Mouse (Mus musculus) kidney, adult 2 months (tissue): ENCODE data around the gene Scnn1a. TPM values are rescaled to one million over a fixed set of nuclear protein-coding genes. Genes with fewer than 3 reads are reported as not detected.
"Not testable (repeated sequence)": the region's sequence is repeated elsewhere in the genome, so short reads cannot be mapped to it uniquely, and the experiment has no call there.

Experiments used
- DNase-seq: peaks from one replicate; pipeline ENCODE4 v3.0.0; 2021
- H3K27ac ChIP-seq: fragments of 200-500 bp; 2 replicates; pipeline ENCODE4 v1.5.1; 2012; ENCODE audit warnings: low read depth, low read length, control low read depth, inconsistent platforms; ENCODE audit not compliant: insufficient read depth
- H3K27me3 ChIP-seq: fragments of 200-500 bp; replicated peaks from 2 replicates; pipeline ENCODE4 v1.6.1; 2012; ENCODE audit warnings: mild to moderate bottlenecking, moderate library complexity, low read length, inconsistent platforms; ENCODE audit not compliant: control insufficient read depth, insufficient read depth
- H3K36me3 ChIP-seq: fragments of 200-500 bp; 2 replicates; pipeline ENCODE4 v1.6.1; 2012; ENCODE audit warnings: mild to moderate bottlenecking, moderate library complexity, low read length, inconsistent platforms; ENCODE audit not compliant: control insufficient read depth, insufficient read depth
- H3K4me1 ChIP-seq: fragments of 200-500 bp; 2 replicates; pipeline ENCODE4 v1.6.1; 2011; ENCODE audit warnings: low read length; ENCODE audit not compliant: control insufficient read depth, insufficient read depth
- H3K4me3 ChIP-seq: fragments of 200-500 bp; 2 replicates; pipeline ENCODE4 v1.5.1; 2011; ENCODE audit warnings: mild to moderate bottlenecking, low read depth, low read length, control low read depth; ENCODE audit not compliant: insufficient read depth
- CTCF ChIP-seq: fragments of 200-500 bp; conservative IDR thresholded peaks from 2 replicates; pipeline ENCODE4 v1.5.1; 2011; ENCODE audit warnings: low read depth, mild to moderate bottlenecking, control low read depth, low read length, moderate library complexity, mixed read lengths; ENCODE audit not compliant: insufficient read depth, insufficient read length
- POLR2A ChIP-seq: fragments of 200-500 bp; IDR thresholded peaks from one replicate; pipeline ENCODE4 v1.6.1; 2011; ENCODE audit warnings: low read depth, low read length, control low read depth
- WGBS: fragments of 180-500 bp; shearing (Covaris S2); methylation state at CpG from one replicate; pipeline ENCODE4 v1.1.7; 2018; 5-methylcytosine and 5-hydroxymethylcytosine counted together
- polyA plus RNA-seq: library from polyadenylated mRNA; depleted of rRNA; stranded (reverse); fragments of >200 nt; gene quantifications from 2 replicates; pipeline ENCODE4 v1.2.3, GENCODE M21; 2012; rRNA removed

The Scnn1a gene
- polyA plus RNA-seq, result 83.5 and 89.5 TPM in 2 replicates

GRCm38 (mm10) chr6:125320323-125320722 lies at the start of gene Scnn1a:
Scnn1a (plus strand) TSS chr6:125320659.
- WGBS, result 96% methylated on average over 1 of the region's 1 CpGs
- peak within 1 kb of the TSS; percentile 92 for H3K27ac ChIP-seq
- H3K4me3 ChIP-seq, result peak within 1 kb of the TSS; percentile 57

GRCm38 (mm10) chr6:125271455-125272227 lies 48.8 kb upstream of the Scnn1a start:
- WGBS, result 9% methylated on average over 17 of the region's 17 CpGs
- peak overlapping the region; percentile 12; the same call in 1 of the 2 replicates for H3K27ac ChIP-seq
- TF ChIP-seq CTCF (peak; percentile 96; the same call in 1 of the 2 replicates), POLR2A (no peak)
- peaks cover 3% of the 10 kb centered on the region; the same call in 1 of the 2 replicates for H3K4me1 ChIP-seq
- DNase-seq, result peak; percentile 98
- H3K4me3 ChIP-seq, result no peak overlapping the region
- no peaks in the 10 kb centered on the region for H3K27me3 ChIP-seq
- no peaks in the 10 kb centered on the region for H3K36me3 ChIP-seq

More at GRCm38 (mm10) chr6:125320323-125320722, at the start of gene Scnn1a:
- no peaks in the 10 kb centered on the region for H3K36me3 ChIP-seq
- TF ChIP-seq CTCF (no peak), POLR2A (no peak)
- peak; percentile 78 for DNase-seq
- H3K27me3 ChIP-seq, result no peaks in the 10 kb centered on the region
- 0 out of 2 replicates have a peak, but pooled peaks cover 5% of the 10 kb centered on the region for H3K4me1 ChIP-seq

GRCm38 (mm10) chr6:125272228-125272785 lies 48.2 kb upstream of the Scnn1a start:
- no peak for DNase-seq
- TF ChIP-seq CTCF (no peak), POLR2A (no peak)
- no peak overlapping the region for H3K27ac ChIP-seq
- no peak overlapping the region for H3K4me3 ChIP-seq
- whole genome bisulfite sequencing, result 78% methylated on average over 10 of the region's 10 CpGs
- H3K27me3 ChIP-seq, result no peaks in the 10 kb centered on the region
- H3K36me3 ChIP-seq, result no peaks in the 10 kb centered on the region
- peaks cover 3% of the 10 kb centered on the region; the same call in 1 of the 2 replicates for H3K4me1 ChIP-seq

GRCm38 (mm10) chr6:125274841-125275563 lies 45.5 kb upstream of the Scnn1a start:
- WGBS, result 37% methylated on average over 15 of the region's 15 CpGs
- DNase-seq, result peak; percentile 72
- Histone ChIP-seq H3K27ac (no peak overlapping the region), H3K27me3 (no peaks in the 10 kb centered on the region), H3K4me1 (peaks cover 3% of the 10 kb centered on the region; the same call in 1 of the 2 replicates), H3K4me3 (no peak overlapping the region), H3K36me3 (no peaks in the 10 kb centered on the region)
- TF ChIP-seq CTCF (peak; percentile 65), POLR2A (no peak)

- H3K4me3 ChIP-seq, result no peak overlapping the region
- no peaks in the 10 kb centered on the region for H3K27me3 ChIP-seq
- WGBS, result 67% methylated on average over 8 of the region's 8 CpGs
- H3K36me3 ChIP-seq, result no peaks in the 10 kb centered on the region
- no peak for TF ChIP-seq CTCF
- no peak for TF ChIP-seq POLR2A
- no peak for DNase-seq
- H3K4me1 ChIP-seq, result no peaks in the 10 kb centered on the region
- H3K27ac ChIP-seq, result no peak overlapping the region
Observed at GRCm38 (mm10) chr6:125279729-125280128, 40.7 kb upstream of the Scnn1a start.

DNA sequence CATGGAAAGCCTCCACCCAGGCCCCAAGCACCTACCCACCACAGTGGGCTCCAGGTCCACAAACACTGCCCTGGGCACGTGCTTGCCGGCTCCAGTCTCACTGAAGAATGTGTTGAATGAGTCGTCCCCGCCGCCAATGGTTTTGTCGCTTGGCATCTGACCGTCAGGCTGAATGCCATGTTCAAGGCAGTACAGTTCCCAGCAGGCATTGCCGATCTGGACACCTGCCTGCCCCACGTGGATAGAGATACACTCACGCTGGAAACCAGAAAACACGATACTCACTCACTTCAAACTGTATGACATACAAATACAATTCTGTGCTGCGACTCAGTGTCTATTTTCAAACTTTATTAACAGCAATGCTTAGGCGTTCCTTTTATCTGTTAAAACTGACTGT lies 37.7 kb upstream of the Scnn1a start:
- H3K4me1 ChIP-seq, H3K36me3 ChIP-seq, H3K27me3 ChIP-seq, DNase-seq, H3K27ac ChIP-seq, H3K4me3 ChIP-seq: not testable (repeated sequence)
- WGBS, result 91% methylated on average over 13 of the region's 13 CpGs

DNA sequence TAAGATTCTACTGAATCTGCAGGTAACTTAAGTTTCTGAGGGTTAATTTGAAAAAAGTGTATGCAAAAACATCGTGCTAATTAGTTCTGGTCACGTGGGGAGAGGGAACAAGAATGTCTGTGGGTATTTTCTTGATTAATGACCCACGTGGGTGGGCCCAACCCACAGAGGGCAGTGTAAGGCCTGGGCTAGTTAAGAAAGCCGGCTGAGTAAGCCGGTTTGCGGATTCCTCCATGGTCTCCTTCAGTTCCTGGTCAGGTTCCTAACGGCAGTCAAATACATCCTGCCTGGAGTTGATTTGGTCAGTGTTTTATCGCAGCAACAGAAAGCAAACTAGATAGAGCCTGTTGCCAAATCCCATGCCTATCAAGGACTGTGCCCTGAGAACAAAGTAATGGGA lies 36.2 kb upstream of the Scnn1a start:
- DNase-seq, result peak; percentile 45
- H3K4me3 ChIP-seq, result no peak overlapping the region
- 21% methylated on average over 8 of the region's 8 CpGs for WGBS
- H3K36me3 ChIP-seq, result no peaks in the 10 kb centered on the region
- no peaks in the 10 kb centered on the region for H3K4me1 ChIP-seq
- no peak overlapping the region for H3K27ac ChIP-seq
- no peaks in the 10 kb centered on the region for H3K27me3 ChIP-seq
- TF ChIP-seq POLR2A (no peak), CTCF (peak; percentile 36; the same call in 1 of the 2 replicates)
